Mouse (Mus musculus) thymus, adult 2 months (tissue): Measurements from ENCODE around the gene Hacd3.

Experiments used
- CTCF ChIP-seq: fragments of 200-500 bp; IDR thresholded peaks from 2 replicates; pipeline ENCODE4 v1.5.1; 2012; ENCODE audit warnings: mild to moderate bottlenecking, control low read depth, low read length, moderate library complexity, borderline replicate concordance; ENCODE audit not compliant: control insufficient read depth, poor library complexity, insufficient read depth; ENCODE audit errors: extremely low read depth
- POLR2A ChIP-seq: fragments of 200-500 bp; IDR thresholded peaks from 2 replicates; pipeline ENCODE4 v1.6.1; 2012; ENCODE audit warnings: mild to moderate bottlenecking, low read length, control low read depth, moderate library complexity; ENCODE audit not compliant: control insufficient read depth, poor library complexity, insufficient read depth; ENCODE audit errors: extremely low read depth

GRCm38 (mm10) chr9:65036456-65036855 is 15.0 kb upstream of the Hacd3 start:
- no peak for TF ChIP-seq POLR2A
- no peak for TF ChIP-seq CTCF
